Comparison of ENCODE assay signal across 12 mouse cellular contexts in genomic region chr5:132067750-132068739, GRCm38 (mm10).
A peak's percentile ranks its signal among the peaks of the same experiment; 100 is the strongest.
DNase-seq lines count a peak whose midpoint lies in the region; ATAC-seq and TF ChIP-seq lines count a peak whose summit lies in the region.
"Had no signal": no experiment of that assay in that cellular context is flagged by ENCODE, and none has a peak within 500 bp of the region (broad histone marks: within the 10 kb centered on the region; RNA-seq: fewer than 3 reads in every experiment).

No protein-coding gene starts in this region.

- no peak overlapping the region for H3K4me2 ChIP-seq in midbrain, embryonic 14.5 days (ENCODE audit: low read length)
- no peak overlapping the region for H3K4me2 ChIP-seq in midbrain, embryonic 15.5 days
- peak overlapping the region; percentile 5; the same call in 1 of the 2 replicates for H3K4me2 ChIP-seq in kidney, embryonic 15.5 days
- no peak overlapping the region for H3K4me2 ChIP-seq in limb, embryonic 11.5 days (ENCODE audit: low read depth, severe bottlenecking)
- H3K4me2 ChIP-seq: liver, embryonic 13.5 days had no signal

- no peaks in the 10 kb centered on the region for H3K27me3 ChIP-seq in midbrain, embryonic 14.5 days (ENCODE audit: control insufficient read depth, insufficient read depth, low read length)
- no peaks in the 10 kb centered on the region for H3K27me3 ChIP-seq in midbrain, embryonic 15.5 days (replicated peaks)
- H3K27me3 ChIP-seq in kidney, embryonic 15.5 days: no peaks in the 10 kb centered on the region
- no peaks in the 10 kb centered on the region for H3K27me3 ChIP-seq in limb, embryonic 11.5 days (ENCODE audit: control insufficient read depth, insufficient read depth, low read length)
- no peaks in the 10 kb centered on the region for H3K27me3 ChIP-seq in small intestine, adult 2 months (ENCODE audit: control insufficient read depth, insufficient read depth, low read length)
- H3K27me3 ChIP-seq: CH12.LX; liver, embryonic 13.5 days had no signal

- TF ChIP-seq POLR2A in small intestine, adult 2 months (IDR thresholded peaks at IDR 0.05; ENCODE audit: low read depth, low read length): no peak

- DNase-seq in midbrain, embryonic 14.5 days: peak; percentile 23
- peak; percentile 70 for DNase-seq in limb, embryonic 11.5 days (ENCODE audit: low spot score)
- no peak for DNase-seq in urinary bladder, postnatal 14 days (ENCODE audit: low spot score)
- DNase-seq: cerebellum, postnatal 36 days; liver, embryonic 13.5 days; lung, postnatal 10 days had no signal

- ATAC-seq in midbrain, embryonic 14.5 days (ENCODE audit: low FRiP score, low TSS enrichment): no peak
- ATAC-seq in midbrain, embryonic 15.5 days (replicated peaks): no peak
- peak; percentile 54 for ATAC-seq in kidney, embryonic 15.5 days (replicated peaks; ENCODE audit: low FRiP score)
- peak; percentile 63; the same call in 1 of the 2 replicates for ATAC-seq in limb, embryonic 11.5 days (ENCODE audit: insufficient number of reproducible peaks, low FRiP score, low TSS enrichment, low read depth)
- no peak for ATAC-seq in erythroid progenitor cell, adult 5-6 weeks (replicated peaks; ENCODE audit: low FRiP score, poor library complexity, severe bottlenecking)

- no peaks in the 10 kb centered on the region for H3K36me3 ChIP-seq in midbrain, embryonic 14.5 days (ENCODE audit: control insufficient read depth, insufficient read depth, low read length)
- H3K36me3 ChIP-seq in midbrain, embryonic 15.5 days (replicated peaks): no peaks in the 10 kb centered on the region
- no peaks in the 10 kb centered on the region for H3K36me3 ChIP-seq in kidney, embryonic 15.5 days
- no peaks in the 10 kb centered on the region for H3K36me3 ChIP-seq in limb, embryonic 11.5 days (ENCODE audit: control insufficient read depth, insufficient read depth, low read length)
- H3K36me3 ChIP-seq in small intestine, adult 2 months (ENCODE audit: control insufficient read depth, insufficient read depth, low read length): no peaks in the 10 kb centered on the region
- H3K36me3 ChIP-seq: liver, embryonic 13.5 days had no signal

- H3K27ac ChIP-seq in midbrain, embryonic 14.5 days (replicated peaks; ENCODE audit: low read depth, low read length): no peak overlapping the region
- no peak overlapping the region for H3K27ac ChIP-seq in midbrain, embryonic 15.5 days
- peak overlapping the region; percentile 78 for H3K27ac ChIP-seq in kidney, embryonic 15.5 days
- H3K27ac ChIP-seq in limb, embryonic 11.5 days (replicated peaks; ENCODE audit: low read depth, low read length): 0 out of 2 replicates have a peak overlapping the region, but pooled peaks have one; percentile 14
- H3K27ac ChIP-seq in small intestine, adult 2 months (ENCODE audit: insufficient read depth, low read depth, low read length): peak overlapping the region; percentile 66
- H3K27ac ChIP-seq: left cerebral cortex, adult 2 months; liver, embryonic 13.5 days had no signal

- WGBS in midbrain, embryonic 14.5 days: 58% methylated on average over 10 of the region's 10 CpGs
- WGBS in midbrain, embryonic 15.5 days: 61% methylated on average over 10 of the region's 10 CpGs
- 35% methylated on average over 10 of the region's 10 CpGs for WGBS in kidney, embryonic 15.5 days
- WGBS in limb, embryonic 11.5 days: 20% methylated on average over 10 of the region's 10 CpGs
- WGBS in small intestine, adult 2 months: 31% methylated on average over 10 of the region's 10 CpGs

- H3K9me3 ChIP-seq in midbrain, embryonic 14.5 days (ENCODE audit: control insufficient read depth, low read length): no peaks in the 10 kb centered on the region
- no peaks in the 10 kb centered on the region for H3K9me3 ChIP-seq in midbrain, embryonic 15.5 days
- no peaks in the 10 kb centered on the region for H3K9me3 ChIP-seq in kidney, embryonic 15.5 days (replicated peaks)
- no peaks in the 10 kb centered on the region for H3K9me3 ChIP-seq in limb, embryonic 11.5 days (ENCODE audit: control insufficient read depth, low read length)
- H3K9me3 ChIP-seq: liver, embryonic 13.5 days had no signal

- TF ChIP-seq CTCF in small intestine, adult 2 months (IDR thresholded peaks at IDR 0.05; ENCODE audit: extremely low read depth, insufficient read length, insufficient replicate concordance, low read depth, low read length): no peak

- H3K4me1 ChIP-seq in midbrain, embryonic 14.5 days (ENCODE audit: control insufficient read depth, insufficient read depth, low read length): peaks cover 23% of the 10 kb centered on the region
- peaks cover 21% of the 10 kb centered on the region for H3K4me1 ChIP-seq in midbrain, embryonic 15.5 days
- H3K4me1 ChIP-seq in kidney, embryonic 15.5 days: peaks cover 35% of the 10 kb centered on the region
- peaks cover 11% of the 10 kb centered on the region for H3K4me1 ChIP-seq in limb, embryonic 11.5 days (ENCODE audit: control insufficient read depth, insufficient read depth, low read length)
- no peaks in the 10 kb centered on the region for H3K4me1 ChIP-seq in small intestine, adult 2 months (ENCODE audit: control insufficient read depth, insufficient read depth, insufficient read length, low read length)
- H3K4me1 ChIP-seq: liver, embryonic 13.5 days had no signal

- H3K4me3 ChIP-seq in midbrain, embryonic 14.5 days (replicated peaks; ENCODE audit: low read depth, low read length): no peak overlapping the region
- H3K4me3 ChIP-seq in midbrain, embryonic 15.5 days: no peak overlapping the region
- H3K4me3 ChIP-seq in kidney, embryonic 15.5 days (replicated peaks): no peak overlapping the region
- no peak overlapping the region for H3K4me3 ChIP-seq in limb, embryonic 11.5 days (ENCODE audit: low read depth, low read length)
- H3K4me3 ChIP-seq in small intestine, adult 2 months (ENCODE audit: low read depth, low read length): no peak overlapping the region
- H3K4me3 ChIP-seq: left cerebral cortex, adult 2 months; liver, embryonic 13.5 days had no signal

- H3K9ac ChIP-seq in midbrain, embryonic 14.5 days (replicated peaks; ENCODE audit: low read length): no peak overlapping the region
- no peak overlapping the region for H3K9ac ChIP-seq in midbrain, embryonic 15.5 days
- no peak overlapping the region for H3K9ac ChIP-seq in kidney, embryonic 15.5 days
- no peak overlapping the region for H3K9ac ChIP-seq in limb, embryonic 11.5 days (ENCODE audit: low read length)
- H3K9ac ChIP-seq: liver, embryonic 13.5 days had no signal

Comparison
In these comparisons a context has a peak if more than half of its experiments do, and no peak if none do; other contexts are left out.
1. ATAC-seq: peak in kidney, embryonic 15.5 days (single experiment) and limb, embryonic 11.5 days (single experiment); none in midbrain, embryonic 14.5 days (single experiment), midbrain, embryonic 15.5 days (single experiment) and erythroid progenitor cell, adult 5-6 weeks (single experiment).
2. H3K27ac ChIP-seq: peak in kidney, embryonic 15.5 days (single experiment), limb, embryonic 11.5 days (single experiment) and small intestine, adult 2 months (single experiment); none in midbrain, embryonic 14.5 days (single experiment) and midbrain, embryonic 15.5 days (single experiment).